Mouse (Mus musculus) cerebellum, adult 9-10 months (tissue): ENCODE measurements around the gene Itpr3.

Source experiments
- DNase-seq: peaks from one replicate; pipeline ENCODE4 v3.0.0; 2022

The Itpr3 gene

GRCm38 (mm10) chr17:27073778-27074177 lies 16.7 kb downstream of the Itpr3 start:
- DNase-seq = no peak

GRCm38 (mm10) chr17:27074236-27074635 lies 17.1 kb downstream of the Itpr3 start:
- DNase-seq = no peak

DNA sequence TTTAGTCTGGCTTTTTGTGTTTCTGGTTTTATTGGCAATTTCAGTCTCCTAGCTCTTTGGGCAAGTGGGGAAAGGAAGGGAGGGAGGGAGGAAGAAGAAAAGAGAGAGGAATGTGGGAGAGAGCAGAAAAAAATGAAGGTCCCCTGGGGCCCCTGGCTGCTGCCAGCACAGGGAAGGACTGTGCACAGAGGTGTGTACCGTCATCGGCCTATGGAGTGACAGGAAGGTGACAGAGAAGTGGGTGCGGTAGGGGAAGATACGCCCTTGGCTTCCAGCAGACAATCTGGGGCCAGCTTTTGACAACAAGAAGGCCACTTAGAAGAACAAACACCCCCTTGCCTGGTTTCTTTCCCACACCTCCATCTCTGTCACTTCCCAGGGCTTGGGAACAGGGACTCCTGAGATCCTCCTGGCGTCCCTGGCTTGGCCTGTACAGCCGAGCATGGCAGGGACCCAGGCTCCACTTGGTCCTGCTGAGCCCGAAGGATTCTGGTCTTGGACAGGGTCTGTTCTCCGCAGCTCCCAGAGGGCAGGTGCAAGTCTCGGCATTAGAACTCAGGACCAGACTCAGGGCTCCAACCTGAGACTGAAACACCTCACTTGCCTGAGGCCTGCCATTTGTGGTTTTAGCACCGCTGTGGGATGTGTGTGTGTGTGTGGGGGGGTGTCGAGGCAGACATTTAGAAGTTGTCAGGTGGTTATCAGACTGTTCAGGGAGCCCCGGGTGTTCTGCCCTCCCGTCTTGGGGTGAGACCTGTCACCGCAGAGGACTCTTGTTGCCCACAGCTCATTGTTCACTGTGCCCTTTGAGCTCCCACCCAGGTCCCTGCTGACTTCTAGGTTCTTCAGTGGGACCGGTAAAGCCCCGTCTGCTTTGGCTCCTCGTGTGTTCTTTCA lies 18.0 kb downstream of the Itpr3 start:
- DNase-seq = peak; percentile 43

DNA sequence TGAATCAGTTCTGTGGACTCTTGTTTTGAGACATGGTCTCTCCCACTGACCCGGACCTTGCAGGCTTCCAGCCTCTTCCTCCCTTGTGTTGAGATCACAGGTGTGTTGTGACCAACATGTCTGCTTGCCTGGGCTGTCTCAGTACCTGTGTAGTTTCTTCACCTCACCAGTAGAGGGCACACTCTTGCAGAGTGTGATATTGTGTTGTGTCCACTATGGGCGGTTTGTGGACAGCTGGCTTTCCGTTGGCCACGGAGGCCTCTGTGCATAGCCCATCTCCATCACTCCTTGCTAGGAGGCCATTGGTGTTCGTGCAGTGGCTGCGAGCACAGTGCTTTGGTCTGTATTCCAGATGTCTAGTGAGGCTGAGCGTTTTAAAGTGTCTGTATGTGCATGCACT lies 20.0 kb downstream of the Itpr3 start:
- no peak for DNase-seq

DNA sequence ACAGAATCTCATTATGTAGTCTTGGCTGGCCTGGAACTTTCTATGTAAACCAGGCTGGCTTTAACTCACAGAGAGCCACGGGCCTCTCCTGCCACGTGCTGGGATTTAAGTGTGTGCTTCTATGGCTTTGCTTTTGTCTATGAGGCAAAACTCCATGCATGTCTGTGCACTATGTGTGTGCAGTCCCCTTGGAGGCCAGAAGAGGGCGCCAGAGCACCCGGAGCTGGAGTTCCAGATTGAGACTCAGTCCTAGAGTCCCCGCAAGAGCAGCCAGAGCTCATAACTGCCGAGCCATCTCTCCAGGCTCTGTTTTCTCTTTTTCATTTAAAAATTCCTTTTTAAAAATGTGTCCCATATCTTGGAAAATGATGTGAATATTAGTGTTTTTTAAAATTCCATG lies 20.8 kb downstream of the Itpr3 start:
- no peak for DNase-seq

DNA sequence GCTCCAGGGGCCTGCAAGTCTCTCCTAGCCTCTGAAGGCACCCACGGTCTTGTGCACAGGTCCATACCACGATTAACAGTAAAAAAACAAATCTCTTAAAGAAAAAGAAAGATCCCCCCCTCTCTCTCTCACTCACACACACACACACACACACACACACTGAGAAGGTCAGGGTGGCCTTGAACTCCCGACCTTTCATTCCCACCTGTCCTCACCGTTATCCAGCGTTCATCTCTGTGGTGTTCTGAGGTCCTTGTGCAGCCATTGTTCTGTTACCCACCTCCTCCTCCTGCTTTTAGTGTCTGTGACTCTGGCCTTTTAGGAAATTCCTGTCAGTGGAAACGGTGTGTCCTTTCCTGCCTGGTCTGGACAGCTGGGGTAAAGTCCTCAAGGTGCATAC lies 21.4 kb downstream of the Itpr3 start:
- no peak for DNase-seq

- DNase-seq = no peak
These were observed 24.8 kb downstream of the Itpr3 start for GRCm38 (mm10) chr17:27081868-27082267.

GRCm38 (mm10) chr17:27082796-27083195 lies 25.7 kb downstream of the Itpr3 start:
- no peak for DNase-seq

DNA sequence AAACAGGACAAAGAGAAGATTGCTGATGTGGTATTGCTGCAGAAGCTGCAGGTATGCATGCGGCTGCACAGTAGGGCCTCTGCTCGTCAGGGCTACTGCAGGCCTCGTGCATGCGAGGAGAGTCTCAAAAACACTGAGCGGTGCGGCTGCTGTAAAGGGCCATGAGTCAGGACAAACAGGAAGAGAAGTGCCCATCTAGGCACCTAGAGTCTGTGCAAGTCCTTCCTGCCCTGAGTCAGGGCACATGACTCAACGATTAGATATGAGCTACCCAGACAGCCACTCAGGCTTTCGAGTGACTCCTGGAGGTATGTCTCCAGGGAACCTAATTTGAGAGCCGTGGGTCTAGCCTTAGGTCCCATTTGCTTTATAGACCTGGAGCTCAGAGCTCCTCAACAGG lies 26.5 kb downstream of the Itpr3 start:
- DNase-seq = no peak

GRCm38 (mm10) chr17:27085676-27086075 lies 28.6 kb downstream of the Itpr3 start:
- no peak for DNase-seq

DNA sequence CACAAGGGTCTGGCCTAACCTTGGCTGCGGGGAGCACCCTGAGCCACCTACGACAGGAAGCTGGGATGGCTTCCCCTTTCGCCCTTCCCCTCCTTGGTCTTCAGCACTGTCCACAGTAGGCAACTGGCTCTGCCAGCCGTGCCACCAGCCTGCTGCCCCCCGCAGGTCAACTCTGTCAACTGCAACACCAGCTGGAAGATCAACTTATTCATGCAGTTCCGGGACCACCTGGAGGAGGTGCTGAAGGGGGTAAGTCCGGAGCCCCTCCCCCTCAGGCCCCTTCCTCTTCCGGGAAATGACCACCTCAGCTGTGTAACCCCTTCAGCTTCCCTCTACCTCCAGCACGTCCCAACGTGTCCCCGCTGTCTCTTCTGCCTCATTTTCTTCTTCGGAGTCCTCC lies 30.3 kb downstream of the Itpr3 start:
- DNase-seq = no peak

- DNase-seq = no peak
These were observed 33.0 kb downstream of the Itpr3 start for GRCm38 (mm10) chr17:27090068-27090467.

DNA sequence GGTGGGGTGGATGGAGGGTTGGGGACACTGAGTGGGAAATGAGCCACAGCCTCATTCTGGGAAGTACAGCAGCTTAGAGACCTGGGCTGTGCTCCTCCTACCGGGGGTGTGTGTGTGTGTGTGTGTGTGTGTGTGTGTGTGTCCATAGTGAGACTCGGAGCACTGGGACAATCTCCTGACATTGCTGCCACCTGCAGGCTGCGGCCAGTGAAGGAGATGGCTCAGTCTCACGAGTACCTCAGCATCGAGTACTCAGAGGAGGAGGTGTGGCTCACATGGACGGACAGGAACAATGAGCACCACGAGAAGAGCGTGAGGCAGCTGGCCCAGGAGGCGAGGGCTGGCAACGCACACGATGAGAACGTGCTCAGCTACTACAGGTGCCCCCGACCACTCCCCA lies 38.6 kb downstream of the Itpr3 start:
- peak; percentile 57 for DNase-seq

DNA sequence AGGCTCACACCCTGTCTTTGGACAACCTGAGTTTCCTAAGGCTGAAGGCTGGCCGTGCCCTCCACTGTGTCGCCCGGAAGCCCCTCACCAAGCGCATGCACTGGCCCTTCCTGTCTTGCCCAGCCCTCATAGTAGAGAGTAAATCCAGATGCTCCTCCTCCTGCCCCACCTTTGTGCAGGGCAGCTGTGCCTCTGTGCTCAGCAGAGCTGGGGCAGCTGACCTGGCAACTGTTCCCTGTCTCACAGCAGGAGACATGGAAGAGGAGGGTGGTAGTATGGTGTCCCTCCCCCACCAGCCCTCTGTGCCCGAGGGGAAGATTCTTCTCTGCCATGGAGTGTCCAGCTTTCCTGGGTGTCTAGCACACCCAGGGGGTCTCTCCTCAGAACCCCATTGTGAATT lies 44.6 kb downstream of the Itpr3 start:
- no peak for DNase-seq

- no peak for DNase-seq
These were observed 48.8 kb downstream of the Itpr3 start for GRCm38 (mm10) chr17:27105698-27106470.

DNA sequence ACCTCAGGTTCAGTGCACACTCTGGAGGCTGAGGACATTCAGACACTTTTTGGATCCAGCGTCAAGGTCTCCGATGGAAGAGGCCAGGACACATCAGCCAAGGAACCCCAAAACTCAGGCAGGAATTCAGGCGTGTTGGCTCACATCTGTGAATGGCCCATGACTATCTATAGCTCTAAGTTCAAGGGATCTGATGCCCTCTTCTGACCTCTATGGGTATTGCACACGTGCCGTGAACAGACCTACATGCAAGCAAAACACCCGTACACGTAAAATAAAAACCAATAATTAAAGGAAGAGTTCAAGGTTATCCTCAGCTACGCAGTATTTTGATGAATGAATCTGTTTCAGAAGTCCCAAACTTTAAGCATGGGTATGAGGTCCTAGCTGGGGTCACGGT lies 49.6 kb downstream of the Itpr3 start:
- DNase-seq = peak; percentile 41

- DNase-seq = no peak
These were observed 50.8 kb downstream of the Itpr3 start for GRCm38 (mm10) chr17:27107936-27108335.

GRCm38 (mm10) chr17:27110072-27110471 lies 53.0 kb downstream of the Itpr3 start:
- no peak for DNase-seq

GRCm38 (mm10) chr17:27118676-27119539 lies 61.8 kb downstream of the Itpr3 start:
- DNase-seq = peak; percentile 37

DNA sequence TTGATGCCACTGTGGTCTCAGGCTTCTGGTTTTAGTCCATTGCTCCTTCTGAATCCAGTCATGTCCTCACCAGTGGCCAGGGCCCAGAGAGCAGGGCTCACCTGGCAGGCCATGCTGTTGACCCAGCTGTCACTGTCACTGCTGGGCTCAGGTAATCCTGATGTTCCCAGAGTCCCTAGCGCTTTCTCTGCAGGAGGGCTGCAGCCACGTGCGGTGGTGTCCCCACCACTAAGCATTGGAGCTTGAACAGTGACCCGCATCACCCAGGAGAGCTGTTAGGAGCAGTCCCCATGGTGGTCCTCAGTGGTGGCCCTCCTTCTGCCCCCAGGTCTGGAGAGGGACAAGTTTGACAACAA lies 62.4 kb downstream of the Itpr3 start:
- no peak for DNase-seq

GRCm38 (mm10) chr17:27119954-27120353 lies 62.9 kb downstream of the Itpr3 start:
- DNase-seq = peak; percentile 63

DNA sequence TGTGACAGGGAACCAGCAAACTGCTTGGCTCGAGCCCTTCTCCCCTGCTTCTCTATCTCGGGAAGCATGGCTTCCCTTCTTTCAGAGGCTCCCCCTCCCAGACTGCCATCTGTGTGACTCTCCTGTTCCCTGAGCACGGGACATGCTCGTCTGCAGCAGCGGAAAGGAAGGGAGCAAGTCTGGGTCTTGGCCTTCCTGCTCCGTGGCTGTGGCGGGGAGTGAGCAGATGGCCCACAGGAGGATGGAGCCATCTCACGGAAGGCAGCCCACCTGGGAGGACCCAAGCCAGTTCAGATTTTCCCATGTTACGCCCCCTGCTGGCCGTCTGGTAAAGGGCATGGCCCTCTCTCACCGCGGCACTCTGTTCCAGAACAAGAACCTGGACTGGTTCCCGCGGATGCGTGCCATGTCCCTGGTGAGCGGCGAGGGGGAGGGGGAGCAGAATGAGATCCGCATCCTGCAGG lies 63.5 kb downstream of the Itpr3 start:
- peak; percentile 98 for DNase-seq

GRCm38 (mm10) chr17:27121266-27121665 lies 64.2 kb downstream of the Itpr3 start:
- DNase-seq = no peak
